Mouse (Mus musculus) stomach, embryonic 15.5 days (tissue): ENCODE results near the gene Akap8. TPM values are rescaled to one million over a fixed set of nuclear protein-coding genes. Genes with fewer than 3 reads are reported as not detected.

Source experiments
- ATAC-seq: fragments of 200-750 bp; cut with Nextera tagmentation; 2 replicates; pipeline ENCODE4 v1.8.0; 2017; ENCODE audit warnings: low read depth, moderate number of reproducible peaks, moderate TSS enrichment; ENCODE audit not compliant: insufficient read depth, low FRiP score
- H3K27ac ChIP-seq: fragments of 300-500 bp; sonication (generic); 2 replicates; pipeline ENCODE4 v1.5.1; 2015; ENCODE audit warnings: mild to moderate bottlenecking, inconsistent platforms
- H3K27me3 ChIP-seq: fragments of 300-500 bp; sonication (generic); replicated peaks from 2 replicates; pipeline ENCODE4 v1.6.1; 2015; ENCODE audit warnings: inconsistent platforms
- H3K36me3 ChIP-seq: fragments of 300-500 bp; sonication (generic); 2 replicates; pipeline ENCODE4 v1.6.1; 2015; ENCODE audit warnings: inconsistent platforms
- H3K4me1 ChIP-seq: fragments of 300-500 bp; sonication (generic); 2 replicates; pipeline ENCODE4 v1.6.1; 2015; ENCODE audit warnings: inconsistent platforms
- H3K4me2 ChIP-seq: fragments of 300-500 bp; sonication (generic); 2 replicates; pipeline ENCODE4 v1.6.1; 2015; ENCODE audit warnings: mild to moderate bottlenecking, inconsistent platforms
- H3K4me3 ChIP-seq: fragments of 300-500 bp; sonication (generic); replicated peaks from 2 replicates; pipeline ENCODE4 v1.5.1; 2015; ENCODE audit warnings: inconsistent platforms
- H3K9ac ChIP-seq: fragments of 300-500 bp; sonication (generic); 2 replicates; pipeline ENCODE4 v1.6.1; 2015; ENCODE audit warnings: inconsistent platforms
- H3K9me3 ChIP-seq: fragments of 300-500 bp; sonication (generic); 2 replicates; pipeline ENCODE4 v1.6.1; 2016; ENCODE audit warnings: inconsistent platforms
- WGBS: fragments of 180-500 bp; shearing (Covaris S2); methylation state at CpG from one replicate; pipeline ENCODE4 v1.1.7; 2015; 5-methylcytosine and 5-hydroxymethylcytosine counted together
- polyA plus RNA-seq: library from polyadenylated mRNA; unstranded; fragments of >200 nt; fragmentation: Nextera tagmentation; extraction: Ambion mirVana; gene quantifications from 2 replicates; pipeline ENCODE4 v1.2.1, GENCODE M21; 2015

The Akap8 gene
- polyA plus RNA-seq, 1 experiment from 2014 or later = 86.1 TPM

DNA sequence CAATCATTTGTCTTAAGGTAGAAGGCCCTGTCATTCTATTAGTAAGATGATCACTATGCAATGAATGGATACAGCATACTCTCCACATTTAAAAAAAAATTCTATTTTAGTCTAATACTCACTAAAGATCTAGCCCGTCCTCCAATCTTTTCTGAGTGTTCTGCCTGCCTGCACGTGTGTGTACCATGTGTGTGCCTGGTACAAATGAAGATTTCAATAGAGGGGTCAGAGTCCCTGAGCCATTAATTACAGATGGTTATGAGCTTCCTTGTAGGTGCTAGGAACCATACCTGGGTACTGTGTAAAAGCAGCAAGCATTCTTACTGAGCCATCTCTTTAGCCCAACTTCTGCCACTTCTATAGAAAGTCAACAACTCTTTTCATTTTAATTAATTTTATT is 64.1 kb downstream of the Akap8 start:
- Histone ChIP-seq H3K4me1 (peaks cover 5% of the 10 kb centered on the region; the same call in 1 of the 2 replicates), H3K27me3 (no peaks in the 10 kb centered on the region), H3K27ac (no peak overlapping the region), H3K36me3 (no peaks in the 10 kb centered on the region), H3K9me3 (no peaks in the 10 kb centered on the region), H3K4me3 (no peak overlapping the region), H3K4me2 (no peak overlapping the region), H3K9ac (no peak overlapping the region)
- ATAC-seq = no peak
- 74% methylated on average over 2 of the region's 2 CpGs for WGBS

Other genes with a start within 250 kb of the Akap8 start
- gene Notch3, start 154.4 kb downstream of the Akap8 start, polyA plus RNA-seq = 13.1 and 14.2 TPM in 2 replicates
- gene Ephx3, start 131.7 kb downstream of the Akap8 start, polyA plus RNA-seq = 1.5 and 5.0 TPM in 2 replicates
- gene Brd4, start 36.5 kb downstream of the Akap8 start, polyA plus RNA-seq = 68.8 and 79.5 TPM in 2 replicates
- gene Akap8l, start 29.4 kb upstream of the Akap8 start, polyA plus RNA-seq = 83.5 and 91.1 TPM in 2 replicates
- 26.2 and 31.2 TPM in 2 replicates for gene Wiz, start 68.2 kb upstream of the Akap8 start, polyA plus RNA-seq
- 2.1 TPM in 2 replicates for gene Rasal3, start 82.3 kb upstream of the Akap8 start, polyA plus RNA-seq
- 0.26 and 0.45 TPM in 2 replicates for gene Pglyrp2, start 102.9 kb upstream of the Akap8 start, polyA plus RNA-seq
- gene Cyp4f39, start 131.5 kb upstream of the Akap8 start, polyA plus RNA-seq = 5.2 and 8.9 TPM in 2 replicates
- gene Cyp4f17, start 184.8 kb upstream of the Akap8 start, polyA plus RNA-seq = 6.5 and 7.4 TPM in 2 replicates
- 24.6 and 26.6 TPM in 2 replicates for gene Cyp4f16, start 215.3 kb upstream of the Akap8 start, polyA plus RNA-seq